Mouse (Mus musculus): ENCODE measurements around the gene Samt2. TPM values are rescaled to one million over a fixed set of nuclear protein-coding genes. Genes with fewer than 3 reads are reported as not detected.
"Not testable (repeated sequence)": the region's sequence is repeated elsewhere in the genome, so short reads cannot be mapped to it uniquely, and the experiment has no call there.

The Samt2 gene
- total RNA-seq (2021): not detected

GRCm38 (mm10) chrX:154579260-154579659 lies at the start of gene Samt2:
Gene Samt2 (minus strand): TSS chrX:154579360.
- intact Hi-C loops (cut with DNase I); DNase-seq: not testable (repeated sequence)

Other genes starting within 250 kb of the Samt2 start
- not detected for gene 4930524N10Rik, start 236.0 kb downstream of the Samt2 start, total RNA-seq (2021)
- gene Samt4, start 97.4 kb downstream of the Samt2 start, total RNA-seq (2021): not detected

Measured in heart, postnatal 10 days (tissue).